Mouse (Mus musculus) limb, embryonic 11.5 days (tissue): ENCODE data around the gene Gm12166. TPM values are rescaled to one million over a fixed set of nuclear protein-coding genes. Genes with fewer than 3 reads are reported as not detected.
"Not testable (repeated sequence)": the region's sequence is repeated elsewhere in the genome, so short reads cannot be mapped to it uniquely, and the experiment has no call there.

Experiments used
- ATAC-seq: fragments of 200-750 bp; cut with Nextera tagmentation; 2 replicates; pipeline ENCODE4 v1.8.0; 2017; ENCODE audit warnings: low read depth; ENCODE audit not compliant: insufficient number of reproducible peaks, low FRiP score, low TSS enrichment
- DNase-seq: peaks from one replicate; pipeline ENCODE4 v3.0.0-alpha.2; 2015; ENCODE audit warnings: low spot score
- H3K27ac ChIP-seq: fragments of 300-500 bp; sonication (generic); replicated peaks from 2 replicates; pipeline ENCODE4 v1.5.1; 2014; ENCODE audit warnings: low read depth, mild to moderate bottlenecking, low read length
- H3K27me3 ChIP-seq: fragments of 300-500 bp; sonication (generic); 2 replicates; pipeline ENCODE4 v1.6.1; 2014; ENCODE audit warnings: mild to moderate bottlenecking, low read length, mixed read lengths; ENCODE audit not compliant: control insufficient read depth, insufficient read depth
- H3K36me3 ChIP-seq: fragments of 300-500 bp; sonication (generic); 2 replicates; pipeline ENCODE4 v1.6.1; 2014; ENCODE audit warnings: mild to moderate bottlenecking, low read length, moderate library complexity, mixed read lengths; ENCODE audit not compliant: control insufficient read depth, insufficient read depth
- H3K4me1 ChIP-seq: fragments of 300-500 bp; sonication (generic); 2 replicates; pipeline ENCODE4 v1.6.1; 2014; ENCODE audit warnings: low read length, mixed read lengths; ENCODE audit not compliant: control insufficient read depth, insufficient read depth
- H3K4me2 ChIP-seq: fragments of 300-500 bp; sonication (generic); 2 replicates; pipeline ENCODE4 v1.6.1; 2014; ENCODE audit warnings: low read depth, mild to moderate bottlenecking, moderate library complexity; ENCODE audit not compliant: severe bottlenecking
- H3K4me3 ChIP-seq: fragments of 300-500 bp; sonication (generic); 2 replicates; pipeline ENCODE4 v1.5.1; 2014; ENCODE audit warnings: low read depth, low read length
- H3K9ac ChIP-seq: fragments of 300-500 bp; sonication (generic); 2 replicates; pipeline ENCODE4 v1.6.1; 2014; ENCODE audit warnings: mild to moderate bottlenecking, low read length
- H3K9me3 ChIP-seq: fragments of 300-500 bp; sonication (generic); 2 replicates; pipeline ENCODE4 v1.6.1; 2016; ENCODE audit warnings: low read length; ENCODE audit not compliant: control insufficient read depth
- WGBS: fragments of 180-500 bp; shearing (Covaris S2); extraction: QIAGEN DNeasy Blood & Tissue Kit; methylation state at CpG from one replicate; pipeline ENCODE4 v1.1.7; 2014; 5-methylcytosine and 5-hydroxymethylcytosine counted together
- polyA plus RNA-seq: library from polyadenylated mRNA; unstranded; fragments of >200 nt; fragmentation: Nextera tagmentation; extraction: Ambion mirVana; gene quantifications from 2 replicates; pipeline ENCODE4 v1.2.1, GENCODE M21; 2014

The Gm12166 gene
- polyA plus RNA-seq, 1 experiment from 2014 or later: 4.8 TPM

- Histone ChIP-seq H3K36me3 (no peaks in the 10 kb centered on the region), H3K27me3 (no peaks in the 10 kb centered on the region), H3K4me2 (peak overlapping the region; percentile 61), H3K27ac (peak overlapping the region; percentile 10; the same call in 1 of the 2 replicates), H3K4me3 (peak overlapping the region; percentile 59), H3K4me1 (peaks cover 8% of the 10 kb centered on the region), H3K9me3 (no peaks in the 10 kb centered on the region), H3K9ac (peak overlapping the region; percentile 66; the same call in 1 of the 2 replicates)
- DNase-seq: no peak
- WGBS: 15% methylated on average over 13 of the region's 13 CpGs
- peak; percentile 23; the same call in 1 of the 2 replicates for ATAC-seq
These were observed 3.1 kb upstream of the Gm12166 start for GRCm38 (mm10) chr11:46054911-46055895.

DNA sequence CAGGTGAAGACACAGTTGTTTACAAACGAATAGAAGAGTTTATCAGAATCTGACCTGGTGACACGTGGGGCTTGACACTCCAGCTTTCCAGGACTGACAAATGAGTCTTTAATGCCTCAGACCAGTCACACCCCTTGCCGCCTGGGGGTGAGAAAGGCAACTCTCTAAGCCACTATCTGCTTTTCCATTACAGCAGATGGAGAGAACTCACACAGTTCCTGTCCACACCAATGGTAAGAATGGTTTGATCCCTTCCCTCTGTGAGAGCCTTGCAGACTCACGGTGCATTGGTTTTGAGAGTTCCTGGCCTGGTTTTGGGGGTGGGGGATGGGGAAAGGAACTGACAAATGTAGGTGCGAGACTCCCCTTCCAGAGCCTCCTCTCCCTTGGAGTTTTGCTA is 2.2 kb upstream of the Gm12166 start:
- WGBS: 22% methylated on average over 5 of the region's 5 CpGs
- no peak for ATAC-seq
- Histone ChIP-seq H3K36me3 (no peaks in the 10 kb centered on the region), H3K27ac (no peak overlapping the region), H3K9me3 (no peaks in the 10 kb centered on the region), H3K9ac (no peak overlapping the region), H3K27me3 (no peaks in the 10 kb centered on the region), H3K4me1 (peaks cover 8% of the 10 kb centered on the region; the same call in 1 of the 2 replicates), H3K4me2 (no peak overlapping the region), H3K4me3 (no peak overlapping the region)
- no peak for DNase-seq

DNA sequence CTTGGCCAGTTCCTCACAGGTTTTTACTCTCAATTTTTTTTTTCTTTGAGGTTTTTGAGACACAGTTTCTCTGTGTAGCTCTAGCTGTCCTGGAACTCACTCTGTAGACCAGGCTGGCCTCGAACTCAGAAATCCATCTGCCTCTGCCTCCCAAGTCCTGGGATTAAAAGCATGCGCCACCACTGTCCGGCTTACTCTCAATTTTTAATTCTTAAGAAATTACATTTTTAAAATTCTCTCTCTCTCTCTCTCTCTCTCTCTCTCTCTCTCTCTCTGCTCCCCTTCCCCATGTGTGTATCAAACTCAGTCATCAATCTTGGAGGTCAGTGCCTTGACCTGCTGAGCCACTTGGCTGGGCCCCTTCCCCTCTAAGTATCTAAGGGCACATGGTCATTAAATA is 1.3 kb upstream of the Gm12166 start:
- WGBS: 88% methylated on average over 3 of the region's 3 CpGs
- not testable (repeated sequence) for H3K27ac ChIP-seq, H3K4me3 ChIP-seq, ATAC-seq, H3K9me3 ChIP-seq, H3K27me3 ChIP-seq, H3K4me2 ChIP-seq, DNase-seq, H3K9ac ChIP-seq, H3K4me1 ChIP-seq, H3K36me3 ChIP-seq

DNA sequence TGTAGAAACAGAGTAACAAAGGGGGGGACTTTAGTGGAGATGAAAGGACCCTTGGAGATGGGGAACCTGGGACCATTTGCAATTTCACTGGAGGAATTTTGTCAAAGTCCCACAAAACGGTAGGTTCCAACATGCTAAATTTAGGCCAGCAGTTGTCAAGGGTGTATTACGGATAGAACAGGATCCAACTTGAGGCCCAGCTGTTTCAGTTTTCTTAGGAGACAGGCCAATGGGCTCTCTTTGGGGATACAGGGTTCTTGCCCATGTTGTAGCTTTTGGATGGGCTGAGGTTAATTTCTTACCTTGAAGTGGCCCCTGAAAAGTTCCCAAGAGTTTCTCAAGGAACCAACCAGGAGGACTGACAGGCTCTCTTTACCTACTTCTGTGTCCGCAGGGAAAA is 4.9 kb downstream of the Gm12166 start:
- 80% methylated on average over 3 of the region's 3 CpGs for WGBS
- no peaks in the 10 kb centered on the region for H3K4me1 ChIP-seq
- H3K27ac ChIP-seq: no peak overlapping the region
- no peak overlapping the region for H3K9ac ChIP-seq
- no peaks in the 10 kb centered on the region for H3K27me3 ChIP-seq
- no peaks in the 10 kb centered on the region for H3K36me3 ChIP-seq
- DNase-seq: no peak
- no peak overlapping the region for H3K4me3 ChIP-seq
- no peaks in the 10 kb centered on the region for H3K9me3 ChIP-seq
- no peak for ATAC-seq
- H3K4me2 ChIP-seq: no peak overlapping the region

GRCm38 (mm10) chr11:46044781-46045180 is 7.3 kb downstream of the Gm12166 start:
- H3K27ac ChIP-seq: no peak overlapping the region
- ATAC-seq (no peak), DNase-seq (no peak)
- H3K27me3 ChIP-seq: no peaks in the 10 kb centered on the region
- no peak overlapping the region for H3K4me2 ChIP-seq
- H3K36me3 ChIP-seq: no peaks in the 10 kb centered on the region
- no peak overlapping the region for H3K9ac ChIP-seq
- no peak overlapping the region for H3K4me3 ChIP-seq
- H3K4me1 ChIP-seq: 0 out of 2 replicates have a peak, but pooled peaks cover under 1% of the 10 kb centered on the region
- 88% methylated on average over 5 of the region's 5 CpGs for WGBS
- H3K9me3 ChIP-seq: no peaks in the 10 kb centered on the region

DNA sequence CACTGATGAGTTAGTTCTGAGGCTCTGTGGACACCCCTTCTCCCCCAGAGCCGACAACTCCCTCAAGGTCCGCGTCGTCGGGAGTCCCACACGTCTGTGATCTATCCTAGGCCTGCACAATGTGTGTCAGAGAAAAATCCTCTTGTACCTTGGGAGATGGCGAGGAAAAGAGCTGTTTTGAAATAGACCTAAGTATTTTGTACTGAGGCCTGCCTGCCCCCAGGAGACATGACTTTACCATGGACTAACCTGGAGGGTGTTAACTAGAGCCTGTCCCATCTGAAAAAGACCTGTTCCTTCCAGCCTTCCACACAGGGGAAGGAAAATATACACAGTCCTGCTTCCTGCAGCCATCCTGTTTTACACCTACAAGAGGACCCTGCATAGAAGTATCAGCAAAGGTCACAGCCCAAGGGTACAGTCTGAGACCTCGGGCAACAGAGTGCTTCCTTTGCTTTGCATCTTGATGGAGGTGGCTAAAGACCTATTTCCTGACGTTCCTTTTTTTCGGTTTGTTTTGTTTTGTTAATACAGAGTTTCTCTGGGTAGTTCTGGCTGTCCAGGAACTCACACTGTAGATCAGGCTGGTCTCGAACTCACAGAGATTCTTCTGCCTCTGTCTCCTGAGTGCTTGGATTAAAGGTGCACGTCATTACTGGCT is 10.4 kb downstream of the Gm12166 start:
- Histone ChIP-seq H3K27me3 (no peaks in the 10 kb centered on the region), H3K9me3 (no peaks in the 10 kb centered on the region), H3K36me3 (no peaks in the 10 kb centered on the region), H3K4me3 (no peak overlapping the region), H3K27ac (no peak overlapping the region), H3K4me2 (no peak overlapping the region), H3K4me1 (0 out of 2 replicates have a peak, but pooled peaks cover 3% of the 10 kb centered on the region), H3K9ac (no peak overlapping the region)
- ATAC-seq: no peak
- 77% methylated on average over 12 of the region's 12 CpGs for WGBS
- DNase-seq: no peak

- ATAC-seq (no peak), DNase-seq (no peak)
- H3K4me1 ChIP-seq: 0 out of 2 replicates have a peak, but pooled peaks cover 3% of the 10 kb centered on the region
- H3K27ac ChIP-seq: no peak overlapping the region
- no peaks in the 10 kb centered on the region for H3K27me3 ChIP-seq
- H3K9ac ChIP-seq: no peak overlapping the region
- WGBS: 89% methylated on average over 9 of the region's 9 CpGs
- H3K4me3 ChIP-seq: no peak overlapping the region
- H3K36me3 ChIP-seq: no peaks in the 10 kb centered on the region
- no peaks in the 10 kb centered on the region for H3K9me3 ChIP-seq
- no peak overlapping the region for H3K4me2 ChIP-seq
These were observed 11.1 kb downstream of the Gm12166 start for GRCm38 (mm10) chr11:46040841-46041556.

- H3K27me3 ChIP-seq: no peaks in the 10 kb centered on the region
- H3K4me2 ChIP-seq: no peak overlapping the region
- ATAC-seq (no peak), DNase-seq (peak; percentile 44)
- WGBS: 40% methylated on average over 11 of the region's 11 CpGs
- no peaks in the 10 kb centered on the region for H3K9me3 ChIP-seq
- no peak overlapping the region for H3K9ac ChIP-seq
- no peaks in the 10 kb centered on the region for H3K36me3 ChIP-seq
- no peak overlapping the region for H3K27ac ChIP-seq
- H3K4me1 ChIP-seq: 0 out of 2 replicates have a peak, but pooled peaks cover 3% of the 10 kb centered on the region
- no peak overlapping the region for H3K4me3 ChIP-seq
These were observed 12.8 kb downstream of the Gm12166 start for GRCm38 (mm10) chr11:46039335-46039734.
